Mouse (Mus musculus) layer of hippocampus, postnatal 36 days (tissue): ENCODE results near the gene Tcf7l1. TPM values are rescaled to one million over a fixed set of nuclear protein-coding genes. Genes with fewer than 3 reads are reported as not detected.
A peak's percentile ranks its signal among the peaks of the same experiment; 100 is the strongest.

ENCODE experiments used
- DNase-seq, 2 experiments: peaks; one replicate each; pipeline ENCODE4 v3.0.0; 2022
- total RNA-seq, 2 experiments: library from RNA; stranded (reverse); gene quantifications; 2 replicates each; pipeline ENCODE4 v1.2.3; 2021

The Tcf7l1 gene
- total RNA-seq, 2 experiments from 2014 or later: 2.9 to 3.6 TPM

- DNase-seq: no peak
Measured at GRCm38 (mm10) chr6:72783780-72784179, 5.3 kb downstream of the Tcf7l1 start.

GRCm38 (mm10) chr6:72778779-72779776, 10.0 kb downstream of the Tcf7l1 start:
- DNase-seq: no peak

- no peak for DNase-seq
Measured at GRCm38 (mm10) chr6:72777212-72777611, 11.8 kb downstream of the Tcf7l1 start.

- no peak for DNase-seq
Measured at GRCm38 (mm10) chr6:72774275-72774674, 14.8 kb downstream of the Tcf7l1 start.

GRCm38 (mm10) chr6:72769915-72770776, 18.9 kb downstream of the Tcf7l1 start:
- no peak for DNase-seq

GRCm38 (mm10) chr6:72769343-72769742, 19.7 kb downstream of the Tcf7l1 start:
- DNase-seq: no peak

GRCm38 (mm10) chr6:72768804-72769203, 20.2 kb downstream of the Tcf7l1 start:
- peak; percentile 8 to 27 for DNase-seq

GRCm38 (mm10) chr6:72768097-72768496, 21.0 kb downstream of the Tcf7l1 start:
- DNase-seq: no peak

- DNase-seq: no peak
Measured at GRCm38 (mm10) chr6:72763616-72764015, 25.4 kb downstream of the Tcf7l1 start.

- no peak for DNase-seq
Measured at GRCm38 (mm10) chr6:72761645-72762044, 27.4 kb downstream of the Tcf7l1 start.

GRCm38 (mm10) chr6:72758239-72759017, 30.6 kb downstream of the Tcf7l1 start:
- no peak for DNase-seq

- no peak for DNase-seq
Measured at GRCm38 (mm10) chr6:72755267-72755889, 33.7 kb downstream of the Tcf7l1 start.

- DNase-seq: no peak
Measured at GRCm38 (mm10) chr6:72754215-72754614, 34.8 kb downstream of the Tcf7l1 start.

GRCm38 (mm10) chr6:72753782-72754181, 35.3 kb downstream of the Tcf7l1 start:
- DNase-seq: no peak

GRCm38 (mm10) chr6:72752824-72753223, 36.2 kb downstream of the Tcf7l1 start:
- DNase-seq: no peak

- no peak for DNase-seq
Measured at GRCm38 (mm10) chr6:72751210-72751609, 37.8 kb downstream of the Tcf7l1 start.

- no peak for DNase-seq
Measured at GRCm38 (mm10) chr6:72748882-72749437, 40.1 kb downstream of the Tcf7l1 start.

GRCm38 (mm10) chr6:72748421-72748820, 40.6 kb downstream of the Tcf7l1 start:
- no peak for DNase-seq

GRCm38 (mm10) chr6:72747814-72748213, 41.2 kb downstream of the Tcf7l1 start:
- DNase-seq: no peak

GRCm38 (mm10) chr6:72747156-72747555, 41.9 kb downstream of the Tcf7l1 start:
- no peak for DNase-seq

GRCm38 (mm10) chr6:72745781-72746180, 43.3 kb downstream of the Tcf7l1 start:
- no peak for DNase-seq
